Mouse (Mus musculus) right cerebral cortex, postnatal 4 days (tissue): ENCODE data around the gene Slc15a1.

Source experiments
- DNase-seq: peaks from one replicate; pipeline ENCODE4 v3.0.0-alpha.2; 2022

Gene Slc15a1

GRCm38 (mm10) chr14:121504781-121505484 lies at the start of gene Slc15a1:
Gene Slc15a1 (minus strand): TSS chr14:121505252.
- no peak for DNase-seq

DNA sequence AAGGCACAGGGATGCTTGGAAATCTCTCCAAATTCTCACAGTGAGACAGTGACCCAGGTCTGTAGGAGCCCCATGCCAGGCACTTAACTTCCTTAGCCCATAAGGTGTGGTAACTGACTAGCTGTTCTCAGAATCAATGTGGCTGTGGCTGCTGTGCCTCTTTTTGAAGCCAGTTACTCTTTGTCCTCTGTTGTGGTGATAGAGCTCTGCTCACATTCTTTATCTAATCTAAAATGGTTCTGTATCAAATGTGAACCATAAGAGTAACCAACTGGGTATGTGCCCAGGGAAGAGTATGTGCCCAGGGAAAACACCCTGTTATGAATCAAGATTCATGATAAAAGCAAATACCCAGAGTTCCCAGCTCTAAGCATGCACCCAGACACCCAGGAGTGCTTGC lies 48.7 kb upstream of the Slc15a1 start:
- DNase-seq = no peak

GRCm38 (mm10) chr14:121552586-121552985 lies 47.5 kb upstream of the Slc15a1 start:
- DNase-seq = no peak

DNA sequence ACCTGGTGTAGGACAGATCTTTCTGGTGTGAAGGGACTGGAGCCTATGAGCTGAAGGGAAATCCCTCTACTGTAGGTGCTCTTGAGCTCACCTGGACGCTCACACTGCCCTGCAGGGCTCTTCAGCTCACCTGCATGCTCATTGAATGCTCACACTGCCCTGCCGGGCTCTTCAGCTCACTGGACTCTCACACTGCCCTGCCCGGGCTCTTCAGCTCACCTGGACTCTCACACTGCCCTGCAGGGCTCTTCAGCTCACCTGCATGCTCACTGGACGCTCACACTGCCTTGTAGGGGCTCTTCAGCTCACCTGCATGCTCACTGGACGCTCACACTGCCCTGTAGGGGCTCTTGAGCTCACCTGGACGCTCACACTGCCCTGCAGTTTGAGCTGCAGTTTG lies 44.8 kb upstream of the Slc15a1 start:
- DNase-seq = no peak

DNA sequence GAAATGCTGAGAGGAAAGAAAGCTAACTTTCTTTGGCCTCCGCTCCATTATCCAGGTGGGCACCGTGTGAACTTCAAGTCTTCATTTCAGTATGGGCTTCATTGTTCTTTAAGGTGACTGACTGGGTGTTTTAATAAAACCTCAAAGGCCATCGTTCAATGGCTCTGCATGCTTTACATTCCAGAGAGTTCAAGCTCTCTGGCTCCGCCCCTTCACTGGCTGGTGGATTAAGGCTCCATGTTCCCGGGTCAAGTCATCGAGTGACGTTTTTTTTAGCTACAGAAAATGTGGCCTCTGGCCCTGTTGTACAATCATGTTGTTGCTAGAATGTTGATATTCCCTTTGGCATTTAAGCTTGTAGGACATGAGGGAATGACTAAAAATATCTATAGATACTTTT lies 42.7 kb upstream of the Slc15a1 start:
- DNase-seq = no peak

DNA sequence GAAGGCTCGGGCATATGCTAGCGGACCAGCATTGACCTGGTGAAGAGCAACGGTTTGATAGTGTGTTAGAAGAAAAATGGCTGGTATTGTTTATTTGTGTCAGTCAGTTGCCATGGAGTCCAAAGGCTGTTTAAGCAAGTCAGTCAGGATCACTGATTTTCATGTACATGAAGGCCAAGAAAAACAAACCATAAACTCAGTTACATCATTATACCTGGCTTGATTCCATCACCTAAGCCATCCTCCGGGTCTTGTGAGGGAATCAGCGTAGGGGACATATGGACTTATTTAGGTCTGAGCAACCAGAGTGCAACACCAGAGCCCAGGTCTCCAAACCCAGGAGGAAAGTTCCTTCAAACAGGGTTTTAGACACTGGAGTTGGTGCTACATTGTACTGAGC lies 41.6 kb upstream of the Slc15a1 start:
- no peak for DNase-seq

DNA sequence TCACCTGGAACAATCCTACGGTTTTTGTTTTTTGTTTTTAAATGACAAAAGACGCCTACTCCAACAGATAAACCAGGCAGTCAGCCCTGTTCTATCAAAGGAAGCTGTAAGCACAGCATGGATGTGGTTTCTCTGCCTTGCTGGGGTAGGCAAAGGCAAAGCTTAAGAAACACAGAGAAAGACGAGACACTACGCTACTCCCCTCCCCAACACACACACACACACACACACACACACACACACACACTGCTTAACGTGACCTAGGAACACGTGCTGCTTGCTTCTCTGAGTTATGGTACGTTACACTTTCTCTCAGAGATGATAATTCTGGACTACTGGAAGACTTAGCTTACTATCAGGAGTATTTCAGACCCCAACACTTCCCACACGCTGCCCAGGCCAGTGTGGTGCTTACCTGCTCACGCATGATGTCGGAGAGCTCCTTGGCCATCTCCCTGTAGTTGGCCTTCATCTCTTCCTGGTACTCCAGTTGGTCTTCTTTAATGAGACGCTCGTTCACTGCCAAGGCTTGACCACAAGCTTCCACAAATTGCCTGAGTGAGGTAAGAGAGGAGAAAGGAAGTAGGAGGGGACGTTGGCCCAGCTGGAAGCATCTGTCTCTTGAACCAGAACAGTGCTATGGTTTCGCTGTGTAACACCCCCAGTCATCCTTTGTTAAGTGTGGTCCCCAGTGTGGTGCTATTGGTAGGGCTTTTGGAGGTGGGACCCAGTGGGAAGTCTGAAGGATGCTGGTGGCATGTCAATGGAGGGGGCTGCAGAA lies 40.7 kb upstream of the Slc15a1 start:
- no peak for DNase-seq

DNA sequence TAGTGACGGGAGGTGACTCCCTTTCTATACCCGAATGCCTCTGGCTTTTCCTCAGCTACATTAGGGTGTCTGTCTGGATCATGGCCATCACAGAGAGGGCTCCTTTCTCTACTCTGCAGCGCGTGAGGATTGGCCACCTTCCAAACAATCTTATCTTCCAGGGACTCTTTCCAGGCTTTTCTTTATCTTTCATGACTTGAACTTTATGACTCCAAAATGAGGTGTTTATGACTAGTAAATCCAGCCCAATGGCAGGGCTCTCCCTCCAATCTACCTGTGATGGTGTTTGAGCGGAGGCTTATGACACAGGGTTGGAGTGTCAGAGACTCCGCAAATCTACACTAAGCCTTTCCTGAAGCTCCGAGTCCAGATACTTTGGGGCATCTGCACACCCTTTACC lies 36.2 kb upstream of the Slc15a1 start:
- DNase-seq = no peak

DNA sequence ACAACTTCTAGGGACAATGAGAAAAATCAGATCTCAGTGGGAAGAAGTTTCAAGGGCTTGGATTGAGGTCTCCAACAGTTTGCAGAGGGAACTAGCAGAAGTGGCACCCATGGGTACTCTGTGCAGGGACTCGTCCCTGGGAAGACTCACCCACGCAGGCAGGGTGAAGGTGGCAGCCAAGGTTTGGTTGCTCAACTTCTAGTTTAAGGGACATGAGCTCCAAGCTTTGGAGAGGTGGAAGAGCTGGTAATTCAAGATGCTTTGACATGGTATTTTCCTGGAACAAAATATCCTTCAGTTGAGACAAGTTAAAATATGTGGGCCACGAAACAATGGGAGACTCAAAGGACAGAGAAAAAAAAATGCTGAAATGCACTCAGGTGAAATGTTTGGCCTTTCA lies 29.4 kb upstream of the Slc15a1 start:
- no peak for DNase-seq

- DNase-seq = no peak
These were observed 25.8 kb upstream of the Slc15a1 start for GRCm38 (mm10) chr14:121530853-121531252.

- DNase-seq = no peak
These were observed 22.8 kb upstream of the Slc15a1 start for GRCm38 (mm10) chr14:121527883-121528282.

GRCm38 (mm10) chr14:121527201-121527600 lies 22.1 kb upstream of the Slc15a1 start:
- DNase-seq = no peak

GRCm38 (mm10) chr14:121521709-121522108 lies 16.7 kb upstream of the Slc15a1 start:
- DNase-seq = no peak

DNA sequence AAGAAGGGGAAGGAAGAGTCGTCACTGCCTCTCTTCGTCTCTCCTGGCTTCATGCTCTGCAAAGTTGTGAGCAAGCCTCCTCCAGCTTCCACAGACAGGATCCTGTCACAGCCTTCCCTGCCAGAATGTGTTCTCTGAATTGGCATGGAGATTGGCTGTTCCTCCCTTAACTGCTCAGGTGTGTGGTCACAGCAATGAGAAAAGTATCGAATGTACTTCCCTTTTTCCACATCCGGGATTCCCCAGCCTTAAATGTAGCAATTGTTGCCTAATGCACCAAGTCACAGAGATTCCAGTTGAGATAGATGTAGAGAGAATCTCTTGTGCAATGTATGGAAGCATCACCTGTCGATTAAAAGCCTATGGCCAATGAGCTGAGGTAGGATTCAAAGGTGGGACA lies 11.8 kb upstream of the Slc15a1 start:
- no peak for DNase-seq

DNA sequence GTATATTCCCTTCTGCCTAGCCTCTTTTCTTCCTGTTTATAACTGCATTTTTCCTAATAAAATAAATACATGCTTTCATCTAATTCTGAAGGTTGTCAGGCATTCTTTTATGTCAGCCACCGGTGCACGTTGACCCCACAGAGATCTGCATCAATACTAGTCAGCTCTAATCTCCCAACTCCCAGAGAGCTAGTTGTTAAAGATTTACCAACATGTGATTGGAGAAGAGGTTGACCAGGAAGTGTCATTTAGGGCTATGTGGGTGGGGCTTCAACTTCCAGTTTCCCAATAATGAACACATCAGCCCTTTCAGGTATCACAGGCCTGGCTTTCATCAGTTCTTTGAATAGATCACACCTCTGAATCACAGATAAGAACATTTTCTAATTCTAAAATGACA lies 3.9 kb upstream of the Slc15a1 start:
- no peak for DNase-seq

- DNase-seq = no peak
These were observed 1.3 kb upstream of the Slc15a1 start for GRCm38 (mm10) chr14:121506336-121506735.

DNA sequence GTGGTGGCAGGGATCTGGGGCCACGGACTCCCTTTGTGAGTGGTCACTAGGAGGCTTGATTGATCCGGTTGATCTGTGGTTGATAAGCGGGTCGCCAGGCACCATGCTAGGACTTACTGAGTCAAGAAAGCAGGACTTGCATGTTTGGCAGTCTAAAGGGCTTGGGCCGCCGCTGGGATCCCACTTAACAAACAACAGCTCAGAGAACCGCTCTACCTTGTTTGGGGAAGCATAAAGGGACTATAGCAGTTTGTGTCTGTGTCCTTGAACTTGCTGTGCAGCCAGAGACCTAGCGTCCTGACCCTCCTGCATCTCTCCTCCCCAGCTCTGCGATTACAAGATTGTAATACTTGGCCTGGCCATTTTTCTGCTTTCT lies 421 bp upstream of the Slc15a1 start:
- DNase-seq = no peak

GRCm38 (mm10) chr14:121500577-121500976 lies 4.5 kb downstream of the Slc15a1 start:
- DNase-seq = no peak

- DNase-seq = no peak
These were observed 5.3 kb downstream of the Slc15a1 start for GRCm38 (mm10) chr14:121499769-121500168.

DNA sequence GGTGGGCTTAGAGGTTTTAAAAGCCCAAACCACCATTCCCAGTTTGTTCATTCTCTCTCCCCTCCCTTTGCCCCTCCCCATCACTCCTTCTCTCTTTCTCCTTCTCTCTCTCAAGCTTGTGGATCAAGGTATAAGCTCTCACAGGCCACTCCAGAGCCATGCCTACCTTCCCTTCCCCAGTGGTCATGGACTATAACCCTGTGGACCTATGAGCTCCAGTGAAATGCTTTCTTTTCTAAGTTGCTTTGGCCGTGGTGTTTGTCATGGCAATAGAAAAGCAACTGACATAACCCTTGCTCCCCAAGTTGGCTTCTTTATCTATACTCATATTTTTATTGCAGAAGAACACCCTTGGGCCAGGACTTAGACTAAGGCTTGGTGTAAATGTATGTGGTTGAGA lies 7.3 kb downstream of the Slc15a1 start:
- DNase-seq = no peak

DNA sequence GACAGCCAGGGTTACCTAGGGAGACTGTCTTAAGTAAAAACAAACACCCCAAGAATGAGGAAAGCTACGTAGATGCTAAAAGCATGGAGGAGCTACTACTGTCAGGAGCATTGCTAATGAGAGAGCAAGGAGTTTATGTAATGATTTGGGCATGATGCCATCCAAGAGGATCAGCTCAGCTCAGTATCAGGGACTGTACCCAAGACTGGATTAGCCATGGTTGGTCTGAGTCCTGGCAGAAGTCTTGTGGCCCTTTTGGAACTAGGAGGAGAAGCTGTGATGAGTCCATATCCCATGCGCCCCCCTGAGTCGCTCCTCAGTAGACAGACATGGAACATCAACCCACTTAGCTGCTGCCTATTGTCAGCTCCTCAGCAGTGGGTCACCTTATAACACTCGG lies 9.3 kb downstream of the Slc15a1 start:
- no peak for DNase-seq

GRCm38 (mm10) chr14:121495120-121495519 lies 9.9 kb downstream of the Slc15a1 start:
- no peak for DNase-seq

GRCm38 (mm10) chr14:121494238-121494637 lies 10.8 kb downstream of the Slc15a1 start:
- no peak for DNase-seq

- DNase-seq = no peak
These were observed 11.3 kb downstream of the Slc15a1 start for GRCm38 (mm10) chr14:121493712-121494111.

GRCm38 (mm10) chr14:121492328-121492727 lies 12.7 kb downstream of the Slc15a1 start:
- DNase-seq = no peak
